Mouse (Mus musculus) midbrain, postnatal 0 days (tissue): ENCODE data around the gene Sec14l1. TPM values are rescaled to one million over a fixed set of nuclear protein-coding genes. Genes with fewer than 3 reads are reported as not detected.

ENCODE experiments used
- ATAC-seq: fragments of 200-750 bp; cut with Nextera tagmentation; 2 replicates; pipeline ENCODE4 v1.8.0; 2017; ENCODE audit warnings: moderate number of reproducible peaks, mild to moderate bottlenecking, moderate TSS enrichment, moderate library complexity; ENCODE audit not compliant: low FRiP score
- DNase-seq: peaks from one replicate; pipeline ENCODE4 v3.0.0-alpha.2; 2015; ENCODE audit warnings: low spot score
- H3K27ac ChIP-seq: fragments of 300-500 bp; sonication (generic); 2 replicates; pipeline ENCODE4 v1.5.1; 2014; ENCODE audit warnings: low read depth, mild to moderate bottlenecking, low read length, mixed read lengths
- H3K27me3 ChIP-seq: fragments of 300-500 bp; sonication (generic); 2 replicates; pipeline ENCODE4 v1.6.1; 2014; ENCODE audit warnings: low read length, control low read depth, mixed read lengths; ENCODE audit not compliant: insufficient read depth
- H3K36me3 ChIP-seq: fragments of 300-500 bp; sonication (generic); 2 replicates; pipeline ENCODE4 v1.6.1; 2014; ENCODE audit warnings: low read length, control low read depth, mixed read lengths; ENCODE audit not compliant: insufficient read depth
- H3K4me1 ChIP-seq: fragments of 300-500 bp; sonication (generic); 2 replicates; pipeline ENCODE4 v1.6.1; 2014; ENCODE audit warnings: mild to moderate bottlenecking, control low read depth, antibody characterized with exemption, low read length, mixed read lengths; ENCODE audit not compliant: insufficient read depth
- H3K4me2 ChIP-seq: fragments of 300-500 bp; sonication (generic); 2 replicates; pipeline ENCODE4 v1.6.1; 2014; ENCODE audit warnings: low read depth, mild to moderate bottlenecking, low read length, mixed read lengths; ENCODE audit not compliant: poor library complexity, severe bottlenecking
- H3K4me3 ChIP-seq: fragments of 300-500 bp; sonication (generic); 2 replicates; pipeline ENCODE4 v1.5.1; 2014; ENCODE audit warnings: low read depth, mild to moderate bottlenecking, low read length, moderate library complexity
- H3K9ac ChIP-seq: fragments of 300-500 bp; sonication (generic); replicated peaks from 2 replicates; pipeline ENCODE4 v1.6.1; 2014; ENCODE audit warnings: mild to moderate bottlenecking, low read length, moderate library complexity, mixed read lengths; ENCODE audit not compliant: poor library complexity, severe bottlenecking
- H3K9me3 ChIP-seq: fragments of 300-500 bp; sonication (generic); 2 replicates; pipeline ENCODE4 v1.6.1; 2016; ENCODE audit warnings: low read length, control low read depth
- CTCF ChIP-seq: IDR thresholded peaks from 2 replicates; pipeline ENCODE4 v1.5.1; 2016; ENCODE audit warnings: antibody characterized with exemption, mild to moderate bottlenecking
- WGBS: fragments of 180-500 bp; shearing (Covaris S2); extraction: QIAGEN DNeasy Blood & Tissue Kit; methylation state at CpG from one replicate; pipeline ENCODE4 v1.1.7; 2014; 5-methylcytosine and 5-hydroxymethylcytosine counted together
- polyA plus RNA-seq: library from polyadenylated mRNA; unstranded; fragments of >200 nt; fragmentation: Nextera tagmentation; extraction: Ambion mirVana; gene quantifications from 2 replicates; pipeline ENCODE4 v1.2.1, GENCODE M21; 2015
- total RNA-seq: library from RNA; depleted of rRNA; stranded (reverse); fragments of >200 nt; gene quantifications from 2 replicates; pipeline ENCODE4 v1.2.3, GENCODE M21; 2014

The Sec14l1 gene
- total and polyA plus RNA-seq, 2 experiments from 2014 or later, result 49.2 to 71.1 TPM

GRCm38 (mm10) chr11:117138213-117138761 lies 23.3 kb downstream of the Sec14l1 start:
- no peak for TF ChIP-seq CTCF
- Histone ChIP-seq H3K9ac (no peak overlapping the region), H3K36me3 (peaks cover 23% of the 10 kb centered on the region), H3K9me3 (no peaks in the 10 kb centered on the region), H3K27me3 (no peaks in the 10 kb centered on the region), H3K27ac (no peak overlapping the region), H3K4me1 (no peaks in the 10 kb centered on the region; the same call in 1 of the 2 replicates), H3K4me2 (no peak overlapping the region), H3K4me3 (no peak overlapping the region)
- DNase-seq (no peak), ATAC-seq (no peak)
- WGBS, result 91% methylated on average over 9 of the region's 9 CpGs

- no peak for TF ChIP-seq CTCF
- no peak for ATAC-seq
- no peak for DNase-seq
These were observed 24.0 kb downstream of the Sec14l1 start for GRCm38 (mm10) chr11:117138795-117139463.

GRCm38 (mm10) chr11:117141376-117142001 lies 26.5 kb downstream of the Sec14l1 start:
- no peak for DNase-seq
- ATAC-seq, result no peak
- Histone ChIP-seq H3K27ac (no peak overlapping the region), H3K4me1 (no peaks in the 10 kb centered on the region), H3K4me2 (no peak overlapping the region), H3K9me3 (no peaks in the 10 kb centered on the region), H3K9ac (no peak overlapping the region), H3K27me3 (no peaks in the 10 kb centered on the region), H3K36me3 (peaks cover 52% of the 10 kb centered on the region), H3K4me3 (no peak overlapping the region)
- 93% methylated on average over 18 of the region's 18 CpGs for WGBS
- no peak for TF ChIP-seq CTCF

More at GRCm38 (mm10) chr11:117138795-117139463, 24.0 kb downstream of the Sec14l1 start:
- no peak overlapping the region for H3K4me3 ChIP-seq
- no peak overlapping the region for H3K9ac ChIP-seq
- peaks cover 29% of the 10 kb centered on the region for H3K36me3 ChIP-seq
- H3K4me2 ChIP-seq, result no peak overlapping the region
- 84% methylated on average over 12 of the region's 12 CpGs for WGBS
- H3K9me3 ChIP-seq, result no peaks in the 10 kb centered on the region
- H3K27ac ChIP-seq, result no peak overlapping the region
- no peaks in the 10 kb centered on the region for H3K27me3 ChIP-seq
- no peaks in the 10 kb centered on the region; the same call in 1 of the 2 replicates for H3K4me1 ChIP-seq

- H3K36me3 ChIP-seq, result peaks cover 60% of the 10 kb centered on the region
- no peaks in the 10 kb centered on the region for H3K27me3 ChIP-seq
- H3K9me3 ChIP-seq, result no peaks in the 10 kb centered on the region
- no peak for DNase-seq
- no peaks in the 10 kb centered on the region for H3K4me1 ChIP-seq
- no peak overlapping the region for H3K27ac ChIP-seq
- TF ChIP-seq CTCF, result no peak
- H3K9ac ChIP-seq, result no peak overlapping the region
- no peak overlapping the region for H3K4me3 ChIP-seq
- 72% methylated on average over 4 of the region's 4 CpGs for WGBS
- ATAC-seq, result no peak
- no peak overlapping the region for H3K4me2 ChIP-seq
These were observed 27.5 kb downstream of the Sec14l1 start for GRCm38 (mm10) chr11:117142507-117142906.

- no peak overlapping the region for H3K4me3 ChIP-seq
- peak; percentile 55 for TF ChIP-seq CTCF
- no peak for DNase-seq
- no peak overlapping the region for H3K4me2 ChIP-seq
- no peaks in the 10 kb centered on the region for H3K27me3 ChIP-seq
- 93% methylated on average over 14 of the region's 14 CpGs for WGBS
- peaks cover 81% of the 10 kb centered on the region for H3K36me3 ChIP-seq
- H3K9me3 ChIP-seq, result no peaks in the 10 kb centered on the region
- H3K27ac ChIP-seq, result no peak overlapping the region
- ATAC-seq, result no peak
- H3K9ac ChIP-seq, result no peak overlapping the region
- H3K4me1 ChIP-seq, result no peaks in the 10 kb centered on the region
These were observed 30.6 kb downstream of the Sec14l1 start for GRCm38 (mm10) chr11:117145451-117146117.
